Mouse (Mus musculus) megakaryocyte progenitor cell, adult 5-6 weeks (primary cell): ENCODE measurements around the gene Apaf1. TPM values are rescaled to one million over a fixed set of nuclear protein-coding genes. Genes with fewer than 3 reads are reported as not detected.
A peak's percentile ranks its signal among the peaks of the same experiment; 100 is the strongest.

Source experiments
- ATAC-seq: replicated peaks from 2 replicates; pipeline ENCODE4 v1.8.0; 2016; ENCODE audit warnings: mild to moderate bottlenecking, moderate TSS enrichment, inconsistent platforms; ENCODE audit not compliant: poor library complexity
- total RNA-seq, 2 experiments: library from RNA; stranded (forward) in 1 of 2; stranded (reverse) in 1 of 2; fragments of 157-497, 149-512 nt in 1 of 2; fragments of 200-1000 nt in 1 of 2; gene quantifications; 2 replicates each; pipeline versions ENCODE4 v1.2.3 to v1.2.4; 2015 to 2017

Gene Apaf1
- total RNA-seq, 2 experiments from 2014 or later: 40.7 to 68.3 TPM

GRCm38 (mm10) chr10:90990340-90990739, 92.2 kb downstream of the Apaf1 start:
- ATAC-seq: no peak

GRCm38 (mm10) chr10:90983046-90983445, 99.5 kb downstream of the Apaf1 start:
- peak; percentile 89 for ATAC-seq

GRCm38 (mm10) chr10:90981811-90982210, 100.8 kb downstream of the Apaf1 start:
- no peak for ATAC-seq

- no peak for ATAC-seq
Measured at GRCm38 (mm10) chr10:90974491-90974890, 108.1 kb downstream of the Apaf1 start.

- ATAC-seq: no peak
Measured at GRCm38 (mm10) chr10:90974084-90974483, 108.5 kb downstream of the Apaf1 start.

- ATAC-seq: no peak
Measured at GRCm38 (mm10) chr10:90970560-90970959, 112.0 kb downstream of the Apaf1 start.

- ATAC-seq: peak; percentile 29
Measured at GRCm38 (mm10) chr10:90969355-90970174, 113.0 kb downstream of the Apaf1 start.

- ATAC-seq: no peak
Measured at GRCm38 (mm10) chr10:90968247-90968646, 114.3 kb downstream of the Apaf1 start.

GRCm38 (mm10) chr10:90966821-90967220, 115.7 kb downstream of the Apaf1 start:
- 0 out of 2 replicates have a peak, but pooled peaks have one; percentile 8 for ATAC-seq

- ATAC-seq: no peak
Measured at GRCm38 (mm10) chr10:90965671-90966315, 116.8 kb downstream of the Apaf1 start.

GRCm38 (mm10) chr10:90964511-90964910, 118.1 kb downstream of the Apaf1 start:
- no peak for ATAC-seq

GRCm38 (mm10) chr10:90960374-90960773, 122.2 kb downstream of the Apaf1 start:
- no peak for ATAC-seq

- ATAC-seq: no peak
Measured at GRCm38 (mm10) chr10:90953821-90954220, 128.7 kb downstream of the Apaf1 start.

GRCm38 (mm10) chr10:90953103-90953709, 129.4 kb downstream of the Apaf1 start:
- no peak for ATAC-seq

- no peak for ATAC-seq
Measured at GRCm38 (mm10) chr10:90947608-90948373, 134.8 kb downstream of the Apaf1 start.

- ATAC-seq: no peak
Measured at GRCm38 (mm10) chr10:90947043-90947442, 135.5 kb downstream of the Apaf1 start.

- ATAC-seq: no peak
Measured at GRCm38 (mm10) chr10:90942001-90942700, 140.4 kb downstream of the Apaf1 start.

GRCm38 (mm10) chr10:90940521-90941520, 141.7 kb downstream of the Apaf1 start:
- no peak for ATAC-seq
